19 mouse cellular contexts compared by ENCODE assay signal in genomic region chr6:136594541-136594940, GRCm38 (mm10).
DNase-seq lines count a peak whose midpoint lies in the region; ATAC-seq lines count a peak whose summit lies in the region.
"Had no signal": no experiment of that assay in that cellular context is flagged by ENCODE, and none has a peak within 500 bp of the region (broad histone marks: within the 10 kb centered on the region; RNA-seq: fewer than 3 reads in every experiment).

No protein-coding gene starts in this region.

- H3K9ac ChIP-seq in heart, embryonic 11.5 days (ENCODE audit: low read depth, low read length): no peak overlapping the region
- no peak overlapping the region for H3K9ac ChIP-seq in neural tube, embryonic 14.5 days (replicated peaks; ENCODE audit: low read depth, low read length)

- no peak overlapping the region for H3K4me3 ChIP-seq in heart, embryonic 11.5 days (ENCODE audit: low read depth, low read length)
- H3K4me3 ChIP-seq in neural tube, embryonic 14.5 days (ENCODE audit: low read depth, low read length): no peak overlapping the region

- H3K4me1 ChIP-seq in heart, embryonic 11.5 days (ENCODE audit: control insufficient read depth, insufficient read depth, low read length): no peaks in the 10 kb centered on the region
- no peaks in the 10 kb centered on the region for H3K4me1 ChIP-seq in neural tube, embryonic 14.5 days (ENCODE audit: control insufficient read depth, insufficient read depth, low read length)

- peaks cover 15% of the 10 kb centered on the region for H3K36me3 ChIP-seq in heart, embryonic 11.5 days (ENCODE audit: control insufficient read depth, insufficient read depth, low read length)
- H3K36me3 ChIP-seq in neural tube, embryonic 14.5 days (ENCODE audit: control insufficient read depth, insufficient read depth, low read length): peaks cover 28% of the 10 kb centered on the region

- 93% methylated on average over 4 of the region's 4 CpGs for WGBS in heart, embryonic 11.5 days (ENCODE audit: insufficient replicate concordance)
- 77% methylated on average over 4 of the region's 4 CpGs for WGBS in neural tube, embryonic 14.5 days

- no peak for ATAC-seq in heart, embryonic 11.5 days (replicated peaks; ENCODE audit: insufficient number of reproducible peaks, low FRiP score, low TSS enrichment)
- peak; percentile 44; the same call in 1 of the 2 replicates for ATAC-seq in neural tube, embryonic 14.5 days (ENCODE audit: low read depth)
- ATAC-seq: activated CD4-positive, CD25-positive, alpha-beta regulatory T cell, adult 4 months; CD4-positive, CD25-positive, alpha-beta regulatory T cell, adult 4 months; Patski had no signal

- no peaks in the 10 kb centered on the region for H3K27me3 ChIP-seq in heart, embryonic 11.5 days (ENCODE audit: control insufficient read depth, insufficient read depth, low read length)
- no peaks in the 10 kb centered on the region for H3K27me3 ChIP-seq in neural tube, embryonic 14.5 days (ENCODE audit: control insufficient read depth, insufficient read depth, low read length)
- H3K27me3 ChIP-seq: CH12.LX, Patski had no signal

- no peak overlapping the region for H3K27ac ChIP-seq in heart, embryonic 11.5 days (ENCODE audit: low read depth, low read length)
- H3K27ac ChIP-seq in neural tube, embryonic 14.5 days (ENCODE audit: low read depth, low read length): no peak overlapping the region

- peak; percentile 86 for DNase-seq in heart, adult 11 months
- no peak for DNase-seq in neural tube, embryonic 10.5 days (ENCODE audit: extremely low spot score, low spot score)
- DNase-seq: adrenal gland, adult 2 months; adrenal gland, adult 8-10 months; adrenal gland, postnatal 10 days; adrenal gland, postnatal 14 days; adrenal gland, postnatal 25 days; adrenal gland, postnatal 36 days; B cell, adult 2 months; cerebellum, adult 11 months; cerebellum, adult 11-12 months; cerebellum, adult 18-20 months had no signal

- no peaks in the 10 kb centered on the region for H3K9me3 ChIP-seq in heart, embryonic 11.5 days (replicated peaks; ENCODE audit: control insufficient read depth, low read length)
- H3K9me3 ChIP-seq in neural tube, embryonic 14.5 days (ENCODE audit: control insufficient read depth, low read length): no peaks in the 10 kb centered on the region
- H3K9me3 ChIP-seq: G1E had no signal

- no peak overlapping the region for H3K4me2 ChIP-seq in heart, embryonic 11.5 days
- no peak overlapping the region for H3K4me2 ChIP-seq in neural tube, embryonic 14.5 days (ENCODE audit: low read depth, low read length)
